Mouse (Mus musculus): ENCODE measurements around the gene Ccdc158. TPM values are rescaled to one million over a fixed set of nuclear protein-coding genes. Genes with fewer than 3 reads are reported as not detected.

Gene Ccdc158
- total RNA-seq, 2 experiments from 2014 or later: 0.23 to 0.24 TPM

DNA sequence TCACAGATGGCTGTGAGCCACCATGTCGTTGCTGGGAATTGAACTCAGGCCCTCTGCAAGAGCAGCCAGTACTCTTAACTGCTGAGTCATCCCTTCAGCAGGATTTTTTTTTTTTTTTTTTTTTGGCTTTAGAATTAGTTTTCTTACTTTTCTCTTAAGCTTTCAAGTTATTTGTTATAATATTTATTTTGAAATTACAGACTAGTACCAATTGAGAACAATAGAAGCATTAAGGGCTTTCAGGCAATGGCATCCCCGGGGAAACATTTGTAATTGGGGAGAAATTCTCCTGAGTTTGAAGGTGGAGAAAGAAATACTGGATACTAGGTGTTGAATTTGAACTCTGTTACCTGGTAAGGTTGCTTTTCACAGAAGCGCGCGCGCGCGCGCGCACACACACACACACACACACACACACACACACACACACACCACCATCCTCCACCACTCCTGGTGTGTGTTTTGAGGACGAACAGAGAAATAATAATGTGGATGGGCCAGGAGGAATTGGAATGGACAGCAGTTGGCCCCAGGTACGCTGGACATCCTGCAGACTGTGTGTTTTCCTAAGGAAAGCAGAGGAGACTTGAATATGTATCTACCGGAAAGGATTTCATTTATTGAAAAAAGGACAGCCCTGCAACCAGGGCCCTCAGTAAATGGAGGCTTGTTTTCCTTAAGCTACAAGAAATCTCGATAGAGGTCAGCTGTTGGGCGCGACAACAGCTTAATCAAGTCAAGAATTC is 9.8 kb upstream of the Ccdc158 start:
- no peak for DNase-seq

DNA sequence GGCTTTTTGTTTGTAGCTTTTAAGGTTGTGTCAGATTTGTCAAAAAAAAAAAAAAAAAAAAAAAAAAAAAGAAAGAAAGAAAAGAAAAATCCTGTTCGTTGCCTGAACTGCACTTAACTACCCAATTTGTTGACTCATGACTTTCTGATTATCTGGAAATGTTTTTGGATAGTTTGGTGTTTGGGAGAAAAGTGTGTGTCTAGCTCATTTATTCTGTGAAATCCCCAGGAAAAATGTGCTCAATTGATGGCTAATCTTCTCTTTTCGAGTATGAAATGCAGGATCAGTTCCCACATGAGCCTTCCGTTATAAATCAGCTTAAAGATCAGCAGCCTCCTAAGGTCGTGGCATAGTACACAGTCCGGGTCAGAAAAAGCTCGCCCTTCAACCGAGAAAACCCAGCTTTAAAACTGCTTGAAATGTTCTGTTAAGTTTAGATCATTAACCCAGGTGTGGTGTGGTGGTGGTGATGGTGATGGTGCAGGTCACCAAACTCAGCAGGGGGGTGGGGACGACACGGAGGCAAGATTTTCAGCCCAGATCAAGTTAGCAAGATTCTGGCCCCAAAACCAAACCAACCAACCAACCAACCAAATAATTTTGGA is 8.9 kb upstream of the Ccdc158 start:
- no peak for DNase-seq

DNA sequence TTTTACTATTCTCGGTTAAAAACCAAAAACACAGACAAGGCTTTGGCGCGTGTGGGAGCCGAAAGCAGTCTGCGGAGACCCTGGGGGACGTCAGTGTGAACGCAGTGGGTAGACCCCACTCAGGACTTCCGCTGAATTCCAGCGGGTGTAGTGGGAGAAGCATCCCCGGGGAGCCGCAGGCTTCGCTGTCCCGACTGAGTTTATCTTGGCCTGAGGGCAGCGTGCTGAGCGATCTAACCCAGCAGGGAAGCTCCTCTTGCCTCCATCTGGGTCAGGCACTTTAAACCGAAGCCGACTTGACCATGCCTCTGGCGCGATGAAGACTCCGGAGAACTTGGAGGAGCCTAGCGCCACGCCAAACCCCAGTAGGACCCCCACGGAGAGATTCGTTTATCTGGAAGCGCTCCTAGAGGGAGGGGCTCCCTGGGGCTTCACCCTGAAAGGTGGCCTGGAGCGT is 8.3 kb upstream of the Ccdc158 start, which contains the start of gene Shroom3:
TSS of gene Shroom3 (plus strand) at position 85 of the 457 bp plus-strand sequence.
- DNase-seq: no peak

DNA sequence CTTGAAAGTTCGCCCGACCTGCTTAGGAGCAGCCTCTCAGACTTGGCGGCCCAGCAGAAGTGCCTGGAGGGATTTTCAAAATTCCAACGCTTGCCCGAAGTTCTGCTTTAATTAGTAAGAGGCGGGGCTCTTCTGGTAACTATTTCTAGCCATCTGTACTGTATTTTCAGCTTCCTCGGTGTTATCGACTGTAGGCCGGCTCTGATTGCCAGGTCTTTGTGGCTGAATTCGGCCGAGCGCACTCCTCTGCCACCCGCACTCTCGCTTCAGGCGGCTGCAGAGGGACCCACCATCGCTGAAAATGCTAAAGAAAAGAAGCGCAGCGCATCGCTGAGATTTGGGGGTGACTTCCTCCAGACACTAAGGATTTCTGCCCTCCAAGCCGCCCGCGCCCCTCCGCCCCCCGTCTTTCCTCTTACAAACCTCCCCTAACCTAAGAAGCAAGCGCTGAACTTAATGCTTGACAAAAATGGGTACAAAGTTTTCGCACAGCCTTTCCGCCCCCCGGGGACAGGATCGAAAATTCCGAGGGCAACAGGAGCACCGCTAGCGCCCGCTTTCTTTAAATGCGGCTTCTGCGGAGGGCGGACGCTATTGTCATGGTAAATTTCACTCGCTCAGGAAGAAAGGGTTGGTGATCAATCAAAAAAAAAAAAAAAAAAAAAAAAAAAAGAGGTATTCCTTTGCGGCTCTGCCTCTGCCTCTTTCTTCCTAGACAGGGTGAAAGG is 7.7 kb upstream of the Ccdc158 start:
- no peak for DNase-seq

DNA sequence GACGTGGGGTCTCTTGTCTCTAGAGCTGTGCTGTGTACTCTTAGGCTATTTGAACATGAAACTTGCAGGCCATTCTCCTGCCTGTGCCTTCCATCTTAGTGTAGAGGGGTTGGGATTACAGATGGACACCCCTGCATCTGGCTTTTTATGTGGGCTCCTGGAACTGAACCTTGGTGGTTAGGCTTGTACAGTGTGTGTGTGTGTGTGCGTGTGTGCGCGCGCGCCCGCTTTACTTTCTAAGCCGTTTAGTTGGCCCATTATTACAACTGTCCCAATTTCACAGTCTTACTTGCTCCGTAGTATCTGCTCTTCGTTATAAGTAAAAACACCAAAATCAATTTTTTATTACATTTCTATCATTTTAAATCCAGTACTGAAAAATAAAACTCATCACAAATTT is 6.8 kb upstream of the Ccdc158 start:
- DNase-seq: no peak

DNA sequence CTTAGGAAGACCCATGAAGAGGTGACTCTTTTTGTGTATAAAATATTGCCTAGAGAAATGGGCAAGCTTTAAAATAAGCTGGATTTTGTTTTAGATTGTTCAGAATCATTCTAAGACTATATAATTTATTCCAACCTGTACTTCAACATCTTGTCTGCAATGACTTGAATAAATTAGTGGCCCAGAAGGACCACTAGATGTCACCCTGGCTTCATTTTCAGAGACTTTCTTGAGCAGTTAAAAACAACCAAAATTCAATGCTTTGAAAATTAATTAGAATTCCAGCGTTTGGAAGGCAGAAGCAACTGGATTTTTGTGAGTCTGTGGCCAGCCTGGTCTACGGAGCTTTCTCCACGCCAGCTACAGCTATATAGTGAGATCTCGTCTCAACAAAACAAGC is 4.4 kb upstream of the Ccdc158 start:
- no peak for DNase-seq

DNA sequence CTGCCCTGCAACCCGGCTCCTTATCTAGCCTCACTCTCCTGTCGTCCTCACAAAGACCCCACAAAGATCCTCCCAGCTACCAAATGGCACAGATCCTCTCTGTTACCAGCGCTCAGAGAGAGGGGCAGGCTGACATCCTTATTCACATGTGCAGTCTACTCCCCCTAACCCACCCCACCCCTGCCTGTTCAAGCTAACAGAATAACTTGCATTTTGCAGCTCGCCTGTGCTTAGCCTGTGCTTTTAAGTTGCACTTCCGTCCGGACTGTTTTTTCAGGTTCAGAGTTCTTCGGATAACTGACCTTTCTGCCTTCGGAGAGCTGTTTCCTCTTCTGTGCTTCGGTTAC is 476 bp upstream of the Ccdc158 start:
- DNase-seq: no peak

DNA sequence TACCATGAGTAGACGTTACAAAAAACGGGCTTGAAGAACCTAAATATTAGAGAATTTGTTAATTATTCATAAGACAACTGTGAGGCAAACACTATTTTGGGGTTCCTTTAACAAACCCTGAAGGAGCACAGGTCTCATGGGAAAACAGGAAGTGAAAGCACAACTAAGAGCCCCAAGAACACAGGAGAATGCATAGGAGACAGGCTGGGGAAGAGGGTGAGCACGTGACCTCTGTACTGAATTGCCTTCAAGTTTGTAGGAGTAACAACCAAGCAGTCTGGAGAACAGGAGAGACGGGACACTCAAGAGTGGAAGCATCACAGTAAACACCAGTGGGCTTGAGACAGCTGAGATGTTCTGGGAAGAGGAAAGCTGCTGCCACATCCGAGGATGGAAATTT is 8.2 kb downstream of the Ccdc158 start:
- no peak for DNase-seq

DNA sequence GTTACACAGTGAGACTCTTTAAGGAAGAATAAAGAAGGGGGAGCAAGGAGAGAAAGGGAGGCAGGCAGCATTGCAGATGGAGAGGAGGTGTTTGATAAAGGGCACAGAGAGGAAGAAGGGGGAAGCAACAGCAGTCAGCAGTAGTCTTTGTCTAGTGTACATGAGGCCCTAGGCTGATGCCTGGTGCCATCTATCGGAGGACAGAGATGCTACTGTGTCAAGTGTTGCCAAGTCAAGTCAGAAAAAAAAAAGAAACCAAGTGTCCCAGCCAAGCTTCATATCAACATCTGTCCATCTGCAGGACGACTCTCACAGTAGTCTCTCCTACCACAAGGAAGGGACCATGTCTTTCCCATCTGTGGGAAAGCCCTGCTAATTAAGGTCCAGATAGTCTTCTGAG is 10.8 kb downstream of the Ccdc158 start:
- DNase-seq: no peak

DNA sequence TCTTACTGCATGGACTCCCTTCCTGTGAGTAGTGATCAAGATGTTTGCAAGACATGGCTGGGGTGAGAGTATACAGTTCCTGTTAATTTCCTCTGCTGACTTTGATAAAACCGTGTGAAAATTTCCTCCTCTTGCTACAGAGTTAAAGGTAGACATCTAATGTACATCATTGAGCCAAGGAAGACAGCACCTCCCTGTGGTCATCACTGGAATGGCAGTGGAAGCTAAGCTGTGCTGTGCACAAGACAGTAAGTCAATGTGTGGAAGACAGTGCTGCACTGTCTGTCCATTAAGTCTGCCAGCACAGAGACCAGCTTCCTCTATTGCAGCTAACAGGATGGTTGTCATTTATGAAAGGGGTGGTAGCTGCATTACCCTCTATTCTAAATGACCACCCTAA is 18.8 kb downstream of the Ccdc158 start:
- peak; percentile 25 for DNase-seq

DNA sequence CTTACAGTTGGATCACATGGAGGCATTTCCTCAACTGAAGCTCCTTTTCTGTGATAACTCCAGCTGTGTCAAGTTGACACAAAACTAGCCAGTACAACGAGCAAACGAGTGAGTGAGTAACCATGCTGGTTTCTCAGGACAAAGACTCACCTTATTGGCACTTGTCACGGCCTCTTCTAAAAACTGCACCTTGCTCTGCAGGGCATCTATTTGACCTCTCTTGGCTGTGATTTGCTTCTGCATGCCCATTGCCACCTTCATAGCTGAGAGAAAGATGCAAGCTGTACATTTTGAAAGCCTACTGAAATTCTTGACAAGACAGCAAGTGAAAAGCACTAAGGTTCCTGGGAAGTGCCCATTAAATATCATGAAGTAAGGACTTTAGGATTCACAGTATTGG is 34.2 kb downstream of the Ccdc158 start:
- DNase-seq: no peak

DNA sequence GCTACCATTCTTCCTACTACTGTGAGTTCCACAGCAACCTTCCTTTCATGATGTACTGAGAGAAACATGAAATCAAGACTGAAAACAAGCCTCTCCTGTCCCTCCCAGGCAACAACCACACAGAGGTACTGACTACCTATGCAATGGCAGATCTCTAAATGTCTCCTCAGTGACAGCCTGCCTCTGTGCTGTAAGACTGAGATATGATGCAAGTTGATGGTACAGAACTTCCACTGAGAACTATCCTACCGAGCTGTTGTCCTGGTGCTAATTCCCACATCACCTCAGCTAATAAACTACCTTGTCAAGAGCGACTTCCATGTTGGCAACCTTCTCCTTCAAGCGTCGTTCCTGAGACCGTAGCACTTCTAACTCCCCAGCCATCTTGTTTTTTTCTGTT is 39.2 kb downstream of the Ccdc158 start:
- DNase-seq: no peak

DNA sequence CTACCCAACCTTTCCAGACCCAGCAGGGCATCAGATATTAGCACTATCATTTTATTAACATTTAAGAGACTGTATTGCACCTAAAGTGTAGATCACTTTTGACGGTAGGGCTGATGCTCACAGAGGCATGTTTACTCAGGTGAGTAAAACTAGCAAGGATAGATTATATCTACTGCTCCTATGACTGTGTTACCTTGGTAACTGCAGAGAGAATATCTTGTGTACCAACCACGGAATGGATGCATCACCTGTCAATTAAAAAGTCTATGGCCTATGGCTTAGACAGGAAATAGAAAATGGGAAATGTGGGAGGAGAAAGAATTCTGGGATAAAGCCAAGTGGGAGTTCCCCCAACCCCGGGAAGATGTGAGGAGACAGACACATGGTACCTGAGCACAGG is 40.2 kb downstream of the Ccdc158 start:
- DNase-seq: no peak

DNA sequence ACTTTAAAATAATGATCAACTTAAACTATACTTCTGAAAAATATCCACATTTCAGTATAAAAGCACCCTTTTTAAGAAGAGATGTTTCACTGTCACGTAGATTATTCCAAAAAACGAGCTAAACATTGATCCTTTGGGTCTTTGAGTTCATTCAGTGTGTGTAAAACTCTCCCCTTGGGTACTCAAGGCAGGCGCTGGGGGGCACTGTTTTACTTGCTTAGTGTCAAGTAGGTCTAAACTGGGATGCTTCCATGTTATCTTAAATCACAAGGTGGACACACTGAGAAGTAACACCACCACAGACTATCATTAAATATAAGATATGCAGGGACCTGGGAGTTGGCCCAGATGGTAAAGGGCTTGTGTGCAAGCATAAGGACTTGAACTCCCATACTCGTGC is 41.5 kb downstream of the Ccdc158 start:
- DNase-seq: no peak

DNA sequence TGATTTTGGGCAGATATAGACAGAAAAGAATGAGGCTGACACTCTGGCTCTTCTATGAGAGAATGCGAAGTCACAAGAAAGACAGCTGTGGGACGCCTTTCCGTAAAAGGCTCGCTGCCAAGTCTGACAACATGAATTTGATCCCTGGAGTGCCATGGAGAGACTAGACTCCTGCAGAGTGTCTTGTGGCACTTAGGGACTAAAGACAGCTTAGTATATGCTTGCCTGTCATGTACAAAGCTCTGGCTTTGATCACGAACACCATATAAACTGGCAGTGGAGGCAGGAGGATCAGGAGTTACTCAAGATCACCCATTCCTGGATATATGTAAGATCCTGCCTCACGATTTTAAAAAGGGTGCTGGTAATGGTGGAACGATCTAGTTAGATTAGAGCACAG is 47.2 kb downstream of the Ccdc158 start:
- peak; percentile 24 for DNase-seq

DNA sequence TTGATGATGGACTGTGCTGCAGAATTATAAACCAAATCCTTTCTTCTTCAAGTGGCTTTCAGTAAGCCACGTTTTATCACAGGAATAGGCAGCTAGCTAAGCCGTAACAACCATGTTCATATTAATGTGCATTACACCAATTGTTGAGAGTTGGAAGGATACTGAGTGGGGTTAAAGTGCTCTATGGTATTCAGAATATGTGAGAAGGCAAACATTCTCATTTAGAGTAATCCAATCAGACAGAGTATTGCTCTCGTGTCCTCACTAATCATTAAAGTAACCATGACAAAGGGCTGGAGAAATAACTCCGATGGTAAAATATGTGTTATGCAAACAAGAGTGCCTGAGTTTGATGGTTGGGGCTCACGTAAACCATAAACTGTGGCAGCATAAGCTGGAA is 53.2 kb downstream of the Ccdc158 start:
- DNase-seq: no peak

DNA sequence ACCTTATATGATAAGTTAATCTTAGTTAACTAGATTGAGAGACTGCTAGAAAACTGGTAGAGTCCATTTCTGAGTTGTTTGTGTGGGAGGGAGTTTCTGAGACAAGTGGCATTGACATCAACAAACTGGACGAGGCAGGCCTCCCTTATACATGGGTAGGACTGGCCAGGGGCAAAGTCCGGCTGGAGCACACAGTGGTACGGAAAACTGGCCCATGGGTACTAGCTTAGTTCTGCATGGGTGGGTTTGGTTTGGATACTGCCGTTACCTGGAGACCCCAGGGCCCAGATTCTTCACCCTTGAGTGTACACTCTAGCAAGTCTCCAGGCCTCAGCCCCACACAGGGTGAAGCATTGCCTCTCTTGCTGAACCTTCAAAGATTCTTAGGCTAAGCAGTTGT is 62.3 kb downstream of the Ccdc158 start:
- no peak for DNase-seq

DNA sequence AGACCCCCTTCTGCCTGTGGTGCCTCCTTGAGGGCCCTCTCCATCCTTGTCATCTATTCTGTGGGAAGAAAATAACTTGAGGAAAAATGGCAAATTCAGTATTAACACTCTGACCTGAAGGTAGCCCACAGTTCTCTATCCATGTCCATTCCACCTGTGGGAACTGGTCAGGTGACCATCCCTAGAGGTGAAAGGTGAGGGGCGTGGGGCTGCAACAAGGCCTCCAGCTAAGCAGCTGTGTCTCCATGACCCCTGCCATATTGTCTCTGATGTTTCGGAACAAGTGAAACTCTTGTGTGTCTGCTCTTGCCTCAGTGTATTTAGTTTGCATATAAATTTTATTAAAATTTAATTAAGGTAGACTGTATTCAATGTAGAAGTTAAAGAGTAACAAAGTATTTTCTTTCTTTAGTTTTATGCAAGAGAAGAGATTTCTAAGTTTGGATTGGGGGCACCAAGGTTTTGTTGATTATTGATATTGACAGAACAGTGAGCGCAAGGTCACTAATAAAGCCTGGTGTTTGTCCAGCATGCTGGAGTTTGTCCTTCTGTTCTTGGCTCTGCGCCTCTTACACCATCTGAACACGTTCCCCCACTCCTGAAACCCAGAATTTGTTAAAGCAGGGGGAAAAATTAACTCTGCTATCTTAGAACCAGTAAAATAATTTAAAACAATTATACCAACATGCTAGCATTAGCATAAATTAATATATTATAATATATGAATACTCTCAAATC is 67.4 kb downstream of the Ccdc158 start:
- no peak for DNase-seq

DNA sequence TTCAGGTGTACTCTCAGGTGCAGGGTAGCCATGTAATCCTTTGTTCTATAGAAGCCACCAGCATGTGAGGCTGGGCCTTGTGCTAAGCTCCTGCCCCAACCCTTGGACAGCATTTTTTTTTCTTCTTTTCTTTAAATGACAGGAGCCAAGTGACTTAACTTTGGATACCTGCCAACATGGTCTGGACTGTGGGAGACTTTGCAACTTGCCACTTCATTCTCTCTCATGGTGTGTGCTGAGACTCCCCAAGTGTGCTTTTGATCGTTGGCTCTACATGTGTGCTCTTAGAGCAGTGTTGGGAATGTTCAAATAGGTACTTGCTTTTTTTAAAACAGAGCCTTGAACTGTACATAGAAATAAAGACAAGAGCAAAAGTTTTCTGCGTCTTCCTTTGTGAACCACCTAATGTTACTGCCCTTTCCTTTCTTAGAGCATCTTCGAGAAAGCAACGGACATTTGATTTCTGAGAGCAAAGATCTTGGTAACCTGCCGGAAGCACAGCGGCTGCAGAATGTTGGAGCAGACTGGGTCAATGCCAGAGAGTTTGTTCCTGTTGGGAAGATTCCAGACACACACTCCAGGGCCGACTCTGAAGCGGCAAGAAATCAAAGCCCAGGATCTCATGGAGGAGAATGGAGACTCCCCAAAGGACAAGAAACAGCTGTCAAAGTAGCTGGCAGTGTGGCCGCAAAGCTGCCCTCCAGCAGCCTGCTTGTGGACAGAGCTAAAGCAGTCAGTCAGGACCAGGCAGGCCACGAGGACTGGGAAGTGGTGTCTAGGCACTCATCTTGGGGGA is 70.4 kb downstream of the Ccdc158 start:
- DNase-seq: no peak

DNA sequence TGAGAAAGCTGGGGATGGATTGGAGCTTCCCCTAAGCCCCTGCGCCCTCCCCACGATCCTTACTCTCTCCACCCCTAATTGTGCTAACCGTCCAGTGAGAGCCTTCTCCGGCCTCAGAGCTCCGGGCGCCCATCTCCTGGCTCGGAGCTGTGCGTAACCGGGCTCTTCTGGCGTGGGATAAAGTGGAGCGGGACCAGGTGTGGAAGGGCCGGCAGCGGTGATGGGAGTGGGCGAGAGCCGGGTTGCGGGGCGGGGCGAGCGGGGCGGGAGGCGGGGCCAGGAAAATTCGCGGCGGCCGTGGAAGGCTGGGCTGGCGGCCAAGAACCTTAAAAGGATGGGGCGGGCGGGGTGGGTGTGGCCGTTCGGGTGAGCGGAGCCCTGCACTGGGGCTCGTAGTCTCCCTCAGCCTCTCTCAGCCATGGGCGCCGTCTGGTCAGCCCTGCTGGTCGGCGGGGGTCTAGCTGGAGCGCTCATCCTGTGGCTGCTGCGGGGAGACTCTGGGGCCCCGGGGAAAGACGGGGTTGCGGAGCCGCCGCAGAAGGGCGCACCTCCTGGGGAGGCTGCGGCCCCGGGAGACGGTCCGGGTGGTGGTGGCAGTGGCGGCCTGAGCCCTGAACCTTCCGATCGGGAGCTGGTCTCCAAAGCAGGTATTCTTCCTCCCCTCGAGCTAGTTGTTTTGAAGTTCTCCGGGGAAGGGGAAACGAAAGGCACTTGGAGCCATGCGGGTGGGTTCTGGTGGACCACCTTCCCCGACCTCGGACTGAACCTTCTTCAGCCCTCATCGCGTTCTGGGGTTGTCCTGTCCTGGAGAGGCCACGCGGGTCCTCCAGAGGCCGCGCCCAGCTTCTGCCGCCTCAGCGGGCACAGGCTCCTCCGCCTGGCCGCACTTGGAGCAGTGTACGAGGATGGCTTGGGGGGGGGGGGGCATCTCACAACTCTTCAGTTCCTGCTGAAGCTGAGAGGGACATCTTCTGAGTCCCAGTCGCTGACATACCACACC is 72.1 kb downstream of the Ccdc158 start, which contains the start of gene Stbd1:
TSS of gene Stbd1 (plus strand) at position 351 of the 1,000 bp plus-strand sequence.
- DNase-seq: peak; percentile 66

Measured in gastrocnemius, postnatal 25 days (tissue).